Mouse (Mus musculus) hindbrain, postnatal 0 days (tissue): ENCODE results near the gene Tmem235. TPM values are rescaled to one million over a fixed set of nuclear protein-coding genes. Genes with fewer than 3 reads are reported as not detected.
"Not testable (repeated sequence)": the region's sequence is repeated elsewhere in the genome, so short reads cannot be mapped to it uniquely, and the experiment has no call there.

Experiments used
- ATAC-seq: fragments of 200-750 bp; cut with Nextera tagmentation; 2 replicates; pipeline ENCODE4 v1.8.0; 2017; ENCODE audit warnings: mild to moderate bottlenecking, moderate TSS enrichment, moderate library complexity
- DNase-seq: peaks from one replicate; pipeline ENCODE4 v3.0.0-alpha.2; 2015; ENCODE audit warnings: low spot score
- H3K27ac ChIP-seq: fragments of 300-500 bp; sonication (generic); 2 replicates; pipeline ENCODE4 v1.5.1; 2014; ENCODE audit warnings: mild to moderate bottlenecking
- H3K27me3 ChIP-seq: fragments of 300-500 bp; sonication (generic); 2 replicates; pipeline ENCODE4 v1.6.1; 2014; ENCODE audit warnings: low read length, mixed read lengths; ENCODE audit not compliant: insufficient read depth
- H3K36me3 ChIP-seq: fragments of 300-500 bp; sonication (generic); 2 replicates; pipeline ENCODE4 v1.6.1; 2014; ENCODE audit warnings: low read length, mixed read lengths; ENCODE audit not compliant: insufficient read depth
- H3K4me1 ChIP-seq: fragments of 300-500 bp; sonication (generic); 2 replicates; pipeline ENCODE4 v1.6.1; 2014; ENCODE audit warnings: antibody characterized with exemption, low read length, mixed read lengths; ENCODE audit not compliant: insufficient read depth
- H3K4me2 ChIP-seq: fragments of 300-500 bp; sonication (generic); 2 replicates; pipeline ENCODE4 v1.6.1; 2014; ENCODE audit warnings: low read depth, mild to moderate bottlenecking, low read length, moderate library complexity, mixed read lengths
- H3K4me3 ChIP-seq: fragments of 300-500 bp; sonication (generic); 2 replicates; pipeline ENCODE4 v1.5.1; 2014; ENCODE audit warnings: low read length
- H3K9ac ChIP-seq: fragments of 300-500 bp; sonication (generic); replicated peaks from 2 replicates; pipeline ENCODE4 v1.6.1; 2014; ENCODE audit warnings: mild to moderate bottlenecking, low read length, moderate library complexity, mixed read lengths
- H3K9me3 ChIP-seq: fragments of 300-500 bp; sonication (generic); 2 replicates; pipeline ENCODE4 v1.6.1; 2016; ENCODE audit warnings: low read length, mixed read lengths
- CTCF ChIP-seq: IDR thresholded peaks from 2 replicates; pipeline ENCODE4 v1.5.1; 2016; ENCODE audit warnings: antibody characterized with exemption, control low read depth, low read depth
- WGBS: fragments of 180-500 bp; shearing (Covaris S2); extraction: QIAGEN DNeasy Blood & Tissue Kit; methylation state at CpG from one replicate; pipeline ENCODE4 v1.1.7; 2014; 5-methylcytosine and 5-hydroxymethylcytosine counted together
- polyA plus RNA-seq: library from polyadenylated mRNA; unstranded; fragments of >200 nt; fragmentation: Nextera tagmentation; extraction: Ambion mirVana; gene quantifications from 2 replicates; pipeline ENCODE4 v1.2.1, GENCODE M21; 2015
- total RNA-seq: library from RNA; depleted of rRNA; stranded (reverse); fragments of >200 nt; gene quantifications from 2 replicates; pipeline ENCODE4 v1.2.3, GENCODE M21; 2014

Gene Tmem235
- total and polyA plus RNA-seq, 2 experiments from 2014 or later: 0.31 TPM; not detected in 1

GRCm38 (mm10) chr11:117832086-117832969, 28.2 kb upstream of the Tmem235 start:
- peak; percentile 79 for TF ChIP-seq CTCF
- H3K36me3 ChIP-seq: no peaks in the 10 kb centered on the region
- WGBS: 17% methylated on average over 28 of the region's 28 CpGs
- peak overlapping the region; percentile 21 for H3K4me3 ChIP-seq
- H3K4me2 ChIP-seq: peak overlapping the region; percentile 45
- peak; percentile 79 for DNase-seq
- no peaks in the 10 kb centered on the region for H3K27me3 ChIP-seq
- no peaks in the 10 kb centered on the region for H3K9me3 ChIP-seq
- H3K27ac ChIP-seq: 0 out of 2 replicates have a peak overlapping the region, but pooled peaks have one; percentile 22
- ATAC-seq: peak; percentile 78
- peaks cover 7% of the 10 kb centered on the region; the same call in 1 of the 2 replicates for H3K4me1 ChIP-seq
- peak overlapping the region; percentile 34; the same call in 1 of the 2 replicates for H3K9ac ChIP-seq

- not testable (repeated sequence) for H3K27me3 ChIP-seq, DNase-seq, ATAC-seq, H3K4me1 ChIP-seq, H3K4me3 ChIP-seq, H3K9me3 ChIP-seq, H3K9ac ChIP-seq, H3K27ac ChIP-seq, H3K4me2 ChIP-seq, H3K36me3 ChIP-seq
- WGBS: 94% methylated on average over 4 of the region's 6 CpGs
These were observed 27.0 kb upstream of the Tmem235 start for GRCm38 (mm10) chr11:117833509-117833908.

GRCm38 (mm10) chr11:117834086-117834485, 26.5 kb upstream of the Tmem235 start:
- WGBS: 92% methylated on average over 8 of the region's 8 CpGs
- no peak for ATAC-seq

GRCm38 (mm10) chr11:117836306-117836705, 24.2 kb upstream of the Tmem235 start:
- Histone ChIP-seq H3K4me3 (no peak overlapping the region), H3K9me3 (no peaks in the 10 kb centered on the region), H3K9ac (no peak overlapping the region), H3K27ac (no peak overlapping the region), H3K4me2 (peak overlapping the region; percentile 39), H3K27me3 (no peaks in the 10 kb centered on the region), H3K4me1 (no peaks in the 10 kb centered on the region), H3K36me3 (no peaks in the 10 kb centered on the region)
- peak; percentile 39 for DNase-seq
- no peak for TF ChIP-seq CTCF
- ATAC-seq: peak; percentile 46; the same call in 1 of the 2 replicates
- WGBS: 25% methylated on average over 13 of the region's 13 CpGs

More at GRCm38 (mm10) chr11:117834086-117834485, 26.5 kb upstream of the Tmem235 start:
- no peaks in the 10 kb centered on the region for H3K9me3 ChIP-seq
- no peaks in the 10 kb centered on the region for H3K27me3 ChIP-seq
- no peak for DNase-seq
- H3K27ac ChIP-seq: no peak overlapping the region
- H3K4me1 ChIP-seq: peaks cover 3% of the 10 kb centered on the region; the same call in 1 of the 2 replicates
- H3K36me3 ChIP-seq: no peaks in the 10 kb centered on the region
- H3K4me2 ChIP-seq: no peak overlapping the region
- H3K4me3 ChIP-seq: no peak overlapping the region
- no peak overlapping the region for H3K9ac ChIP-seq
- no peak for TF ChIP-seq CTCF

DNA sequence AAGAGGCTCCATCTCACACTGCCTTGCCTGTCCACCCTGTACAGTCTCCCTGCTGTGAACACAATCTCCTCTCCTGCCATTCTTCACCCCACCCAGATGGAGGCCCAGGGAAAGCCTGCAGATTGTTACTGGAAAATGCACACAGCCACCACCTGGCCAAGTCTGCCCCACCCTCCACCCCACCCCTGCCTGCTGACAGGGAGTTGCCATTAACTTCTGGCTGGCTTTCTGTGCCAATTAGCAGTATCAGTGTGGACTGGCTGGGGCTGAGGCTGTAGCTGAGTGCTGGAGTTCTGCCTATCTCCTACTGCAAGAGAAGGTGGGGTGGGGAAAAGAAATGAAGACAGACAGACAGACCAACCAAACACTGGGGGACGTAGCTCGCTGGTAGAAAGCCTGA, 22.0 kb upstream of the Tmem235 start:
- 74% methylated on average over 2 of the region's 2 CpGs for WGBS
- no peaks in the 10 kb centered on the region for H3K27me3 ChIP-seq
- H3K4me2 ChIP-seq: no peak overlapping the region
- no peaks in the 10 kb centered on the region for H3K9me3 ChIP-seq
- H3K4me1 ChIP-seq: no peaks in the 10 kb centered on the region
- TF ChIP-seq CTCF: no peak
- no peak overlapping the region for H3K9ac ChIP-seq
- no peaks in the 10 kb centered on the region for H3K36me3 ChIP-seq
- DNase-seq: no peak
- H3K4me3 ChIP-seq: no peak overlapping the region
- H3K27ac ChIP-seq: no peak overlapping the region
- ATAC-seq: no peak

DNA sequence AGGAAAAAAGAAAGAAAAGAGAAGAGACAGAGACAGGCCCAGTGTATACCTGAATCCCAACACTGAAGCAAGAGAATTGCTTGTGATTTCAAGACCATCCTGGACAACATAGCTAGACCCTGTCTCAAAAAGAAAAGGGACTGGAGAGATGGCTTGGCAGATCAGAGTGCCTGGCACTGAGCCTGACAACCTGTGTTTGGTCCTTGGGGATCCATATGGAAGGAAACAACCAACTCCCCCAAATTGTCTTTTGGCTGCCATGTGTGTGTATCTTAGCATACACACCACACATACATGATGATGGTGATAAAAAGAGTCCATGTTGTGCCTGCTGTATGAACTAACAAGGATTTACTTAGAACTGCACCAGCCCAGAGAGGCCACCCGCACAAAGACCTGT, 21.5 kb upstream of the Tmem235 start:
- Histone ChIP-seq H3K9me3 (no peaks in the 10 kb centered on the region), H3K9ac (no peak overlapping the region), H3K4me2 (no peak overlapping the region), H3K27ac (no peak overlapping the region), H3K4me1 (no peaks in the 10 kb centered on the region), H3K4me3 (no peak overlapping the region), H3K27me3 (no peaks in the 10 kb centered on the region), H3K36me3 (no peaks in the 10 kb centered on the region)
- TF ChIP-seq CTCF: no peak
- ATAC-seq (no peak), DNase-seq (no peak)
- WGBS: 87% methylated on average over 1 of the region's 1 CpGs

DNA sequence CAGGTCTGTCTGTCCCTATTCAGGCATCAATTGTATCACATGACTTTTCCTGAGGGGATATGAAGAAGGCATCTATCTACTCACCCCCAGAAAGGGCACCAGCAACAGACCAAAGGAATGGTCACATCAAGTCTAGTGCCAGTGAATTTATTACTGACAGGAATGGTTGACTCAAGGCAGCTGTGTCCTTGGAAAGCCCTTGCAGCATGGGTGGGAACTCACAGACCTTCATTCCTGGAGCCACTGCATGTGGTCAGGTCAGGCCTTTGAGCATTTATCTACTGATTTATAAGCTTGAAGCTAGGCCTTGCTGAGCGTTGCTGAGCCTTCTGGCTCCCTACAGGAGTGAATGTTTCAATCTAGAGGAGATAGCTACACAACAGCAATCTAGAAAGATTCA, 19.6 kb upstream of the Tmem235 start:
- Histone ChIP-seq H3K27ac (no peak overlapping the region), H3K27me3 (no peaks in the 10 kb centered on the region), H3K9ac (no peak overlapping the region), H3K4me2 (no peak overlapping the region), H3K4me3 (no peak overlapping the region), H3K36me3 (no peaks in the 10 kb centered on the region), H3K4me1 (no peaks in the 10 kb centered on the region), H3K9me3 (no peaks in the 10 kb centered on the region)
- no peak for ATAC-seq
- WGBS: 41% methylated on average over 1 of the region's 1 CpGs
- no peak for TF ChIP-seq CTCF
- no peak for DNase-seq
